Mouse (Mus musculus): ENCODE results near the gene Gm10959.
"Not testable (repeated sequence)": the region's sequence is repeated elsewhere in the genome, so short reads cannot be mapped to it uniquely, and the experiment has no call there.

The Gm10959 gene

GRCm38 (mm10) chr3:122919260-122919659 is at the start of gene Gm10959:
Gene Gm10959 (minus strand): TSS chr3:122919360.
- DNase-seq (ENCODE audit: extremely low spot score) = no peak

- DNase-seq (ENCODE audit: extremely low spot score) = no peak
Observed at GRCm38 (mm10) chr3:122968391-122968790, 49.2 kb upstream of the Gm10959 start.

GRCm38 (mm10) chr3:122964301-122964700 is 45.1 kb upstream of the Gm10959 start:
- no peak for DNase-seq (ENCODE audit: extremely low spot score)

- no peak for DNase-seq (ENCODE audit: extremely low spot score)
Observed at GRCm38 (mm10) chr3:122950129-122950528, 31.0 kb upstream of the Gm10959 start.

GRCm38 (mm10) chr3:122943387-122943890 is 24.3 kb upstream of the Gm10959 start:
- no peak for DNase-seq (ENCODE audit: extremely low spot score)

- no peak for DNase-seq (ENCODE audit: extremely low spot score)
Observed at GRCm38 (mm10) chr3:122939215-122939614, 20.1 kb upstream of the Gm10959 start.

- DNase-seq (ENCODE audit: extremely low spot score) = not testable (repeated sequence)
Observed at GRCm38 (mm10) chr3:122937176-122937575, 18.0 kb upstream of the Gm10959 start.

GRCm38 (mm10) chr3:122932466-122932865 is 13.3 kb upstream of the Gm10959 start:
- DNase-seq (ENCODE audit: extremely low spot score) = no peak

- DNase-seq (ENCODE audit: extremely low spot score) = no peak
Observed at GRCm38 (mm10) chr3:122929723-122930122, 10.6 kb upstream of the Gm10959 start.

GRCm38 (mm10) chr3:122924009-122924914 is 5.1 kb upstream of the Gm10959 start, which contains the start of gene 1810037I17Rik:
Gene 1810037I17Rik (plus strand): TSS chr3:122924203.
- DNase-seq (ENCODE audit: extremely low spot score) = peak; percentile 98

GRCm38 (mm10) chr3:122923147-122923546 is 4.0 kb upstream of the Gm10959 start:
- DNase-seq (ENCODE audit: extremely low spot score) = peak; percentile 7

- DNase-seq (ENCODE audit: extremely low spot score) = no peak
Observed at GRCm38 (mm10) chr3:122921676-122922527, 2.7 kb upstream of the Gm10959 start.

- DNase-seq (ENCODE audit: extremely low spot score) = no peak
Observed at GRCm38 (mm10) chr3:122920572-122921435, 1.6 kb upstream of the Gm10959 start.

- DNase-seq (ENCODE audit: extremely low spot score) = no peak
Observed at GRCm38 (mm10) chr3:122918672-122919071, 488 bp downstream of the Gm10959 start.

GRCm38 (mm10) chr3:122916191-122916680 is 2.9 kb downstream of the Gm10959 start:
- no peak for DNase-seq (ENCODE audit: extremely low spot score)

GRCm38 (mm10) chr3:122915493-122915892 is 3.7 kb downstream of the Gm10959 start:
- DNase-seq (ENCODE audit: extremely low spot score) = no peak

GRCm38 (mm10) chr3:122907841-122908240 is 11.3 kb downstream of the Gm10959 start:
- DNase-seq (ENCODE audit: extremely low spot score) = no peak

- DNase-seq (ENCODE audit: extremely low spot score) = peak; percentile 63
Observed at GRCm38 (mm10) chr3:122903746-122904433, 15.3 kb downstream of the Gm10959 start.

GRCm38 (mm10) chr3:122898254-122898653 is 20.9 kb downstream of the Gm10959 start:
- no peak for DNase-seq (ENCODE audit: extremely low spot score)

GRCm38 (mm10) chr3:122895189-122895731 is 23.9 kb downstream of the Gm10959 start:
- no peak for DNase-seq (ENCODE audit: extremely low spot score)
